Mouse (Mus musculus) Muller cell, postnatal 12 days (primary cell): Measurements from ENCODE around the gene Madd.

Experiments
- DNase-seq: peaks from one replicate; pipeline ENCODE4 v3.0.0-alpha.2; 2015; ENCODE audit errors: inconsistent ontology term

The Madd gene

GRCm38 (mm10) chr2:91183711-91184405, at the start of gene Madd:
Gene Madd (minus strand): TSS chr2:91183837.
- no peak for DNase-seq

GRCm38 (mm10) chr2:91229735-91230134, 46.1 kb upstream of the Madd start:
- no peak for DNase-seq

- no peak for DNase-seq
Measured at GRCm38 (mm10) chr2:91223614-91224013, 40.0 kb upstream of the Madd start.

GRCm38 (mm10) chr2:91220501-91220900, 36.9 kb upstream of the Madd start:
- DNase-seq, result no peak

- no peak for DNase-seq
Measured at GRCm38 (mm10) chr2:91217032-91217431, 33.4 kb upstream of the Madd start.

GRCm38 (mm10) chr2:91213311-91213710, 29.7 kb upstream of the Madd start:
- DNase-seq, result no peak

GRCm38 (mm10) chr2:91206254-91206775, 22.7 kb upstream of the Madd start:
- DNase-seq, result no peak

GRCm38 (mm10) chr2:91202972-91203656, 19.5 kb upstream of the Madd start:
- DNase-seq, result peak; percentile 1

- peak; percentile 96 for DNase-seq
Measured at GRCm38 (mm10) chr2:91202222-91202971, 18.8 kb upstream of the Madd start, which contains the start of the genes Nr1h3 and Acp2. Gene Nr1h3 (minus strand): TSS chr2:91202834. Gene Acp2 (plus strand): TSS chr2:91202885.

- DNase-seq, result no peak
Measured at GRCm38 (mm10) chr2:91198888-91199287, 15.3 kb upstream of the Madd start.

- no peak for DNase-seq
Measured at GRCm38 (mm10) chr2:91196577-91197001, 13.0 kb upstream of the Madd start.

- DNase-seq, result peak; percentile 72
Measured at GRCm38 (mm10) chr2:91194624-91195332, 11.1 kb upstream of the Madd start.

- no peak for DNase-seq
Measured at GRCm38 (mm10) chr2:91190501-91190900, 6.9 kb upstream of the Madd start.

GRCm38 (mm10) chr2:91187431-91187830, 3.8 kb upstream of the Madd start:
- DNase-seq, result peak; percentile 48

GRCm38 (mm10) chr2:91186208-91186607, 2.6 kb upstream of the Madd start:
- DNase-seq, result no peak

GRCm38 (mm10) chr2:91183148-91183513, 506 bp downstream of the Madd start:
- DNase-seq, result peak; percentile 92

GRCm38 (mm10) chr2:91182405-91183147, 1.1 kb downstream of the Madd start:
- peak; percentile 66 for DNase-seq

- DNase-seq, result no peak
Measured at GRCm38 (mm10) chr2:91182016-91182404, 1.6 kb downstream of the Madd start.

- no peak for DNase-seq
Measured at GRCm38 (mm10) chr2:91180706-91181105, 2.9 kb downstream of the Madd start.

GRCm38 (mm10) chr2:91179825-91180224, 3.8 kb downstream of the Madd start:
- DNase-seq, result no peak

- no peak for DNase-seq
Measured at GRCm38 (mm10) chr2:91176234-91176633, 7.4 kb downstream of the Madd start.
